Mouse (Mus musculus): ENCODE measurements around the gene Supt4a.

The Supt4a gene

GRCm38 (mm10) chr11:87743691-87744090 lies 6.3 kb downstream of the Supt4a start:
- ChIA-PET POLR2A (interaction anchor here in 2 of 4 experiments (1.0 to 12.3 kb wide), 5 partner anchors 11 to 105 kb away, joined by 3 to 123 read pairs (median 4); partner anchors contain the start of gene Tspoap1 (in 1 of the 2)), CTCF (no interaction called here)

GRCm38 (mm10) chr11:87744964-87745363 lies 7.6 kb downstream of the Supt4a start:
- CTCF ChIA-PET = no interaction called here

GRCm38 (mm10) chr11:87745632-87746555 lies 8.5 kb downstream of the Supt4a start:
- POLR2A ChIA-PET = interaction anchor here (0.8 to 12.3 kb wide), 12 partner anchors 8 to 619 kb away, joined by 3 to 123 read pairs (median 5); partner anchors contain the start of genes Supt4a (in 3 of the 4), Tspoap1 (in 2 of the 4) and Trim37 (in 1 of the 4)
- CTCF ChIA-PET = interaction anchor here in 1 of 4 experiments (0.6 kb wide), 1 partner anchor 27 kb away, joined by 3 read pairs; no protein-coding TSS in a partner anchor

More at GRCm38 (mm10) chr11:87744964-87745363, 7.6 kb downstream of the Supt4a start:
- POLR2A ChIA-PET = interaction anchor here (0.6 to 12.3 kb wide), 13 partner anchors 8 to 319 kb away, joined by 3 to 123 read pairs (median 4); partner anchors contain the start of genes Supt4a (in 2 of the 4) and Tspoap1 (in 2 of the 4)

DNA sequence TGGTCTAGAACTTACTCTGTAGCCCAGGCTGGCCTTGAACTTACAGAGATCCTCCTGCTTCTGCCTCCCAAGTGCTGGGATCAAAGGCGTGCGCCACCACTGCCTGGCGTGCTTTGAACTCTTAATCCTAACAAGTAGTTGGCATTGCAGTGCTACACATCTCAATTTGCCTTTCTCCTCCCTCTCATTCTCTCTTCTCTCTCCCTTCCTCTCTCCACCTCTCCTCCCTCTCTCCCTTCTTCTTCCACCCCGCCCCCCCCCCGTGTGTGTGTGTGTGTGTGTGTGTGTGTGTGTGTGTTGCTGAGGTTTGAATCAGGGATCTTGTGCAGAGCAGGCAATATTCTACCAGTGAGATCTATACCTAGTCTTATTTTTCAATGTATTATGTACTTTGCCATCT lies 10.0 kb downstream of the Supt4a start:
- ChIA-PET POLR2A (interaction anchor here (1.0 to 12.3 kb wide), 15 partner anchors 7 to 156 kb away, joined by 3 to 123 read pairs (median 16); partner anchors contain the start of genes Supt4a (in 4 of the 4), Mtmr4 (in 2 of the 4) and Tspoap1 (in 2 of the 4)), CTCF (no interaction called here)

- ChIA-PET CTCF (no interaction called here), POLR2A (interaction anchor here (1.0 to 12.3 kb wide), 29 partner anchors 7 to 364 kb away, joined by 3 to 123 read pairs (median 9); partner anchors contain the start of genes Supt4a (in 4 of the 4), Mtmr4 (in 2 of the 4), Tspoap1 (in 2 of the 4) and Mks1 (in 1 of the 4))
Measured at GRCm38 (mm10) chr11:87747716-87748115, 10.4 kb downstream of the Supt4a start.

DNA sequence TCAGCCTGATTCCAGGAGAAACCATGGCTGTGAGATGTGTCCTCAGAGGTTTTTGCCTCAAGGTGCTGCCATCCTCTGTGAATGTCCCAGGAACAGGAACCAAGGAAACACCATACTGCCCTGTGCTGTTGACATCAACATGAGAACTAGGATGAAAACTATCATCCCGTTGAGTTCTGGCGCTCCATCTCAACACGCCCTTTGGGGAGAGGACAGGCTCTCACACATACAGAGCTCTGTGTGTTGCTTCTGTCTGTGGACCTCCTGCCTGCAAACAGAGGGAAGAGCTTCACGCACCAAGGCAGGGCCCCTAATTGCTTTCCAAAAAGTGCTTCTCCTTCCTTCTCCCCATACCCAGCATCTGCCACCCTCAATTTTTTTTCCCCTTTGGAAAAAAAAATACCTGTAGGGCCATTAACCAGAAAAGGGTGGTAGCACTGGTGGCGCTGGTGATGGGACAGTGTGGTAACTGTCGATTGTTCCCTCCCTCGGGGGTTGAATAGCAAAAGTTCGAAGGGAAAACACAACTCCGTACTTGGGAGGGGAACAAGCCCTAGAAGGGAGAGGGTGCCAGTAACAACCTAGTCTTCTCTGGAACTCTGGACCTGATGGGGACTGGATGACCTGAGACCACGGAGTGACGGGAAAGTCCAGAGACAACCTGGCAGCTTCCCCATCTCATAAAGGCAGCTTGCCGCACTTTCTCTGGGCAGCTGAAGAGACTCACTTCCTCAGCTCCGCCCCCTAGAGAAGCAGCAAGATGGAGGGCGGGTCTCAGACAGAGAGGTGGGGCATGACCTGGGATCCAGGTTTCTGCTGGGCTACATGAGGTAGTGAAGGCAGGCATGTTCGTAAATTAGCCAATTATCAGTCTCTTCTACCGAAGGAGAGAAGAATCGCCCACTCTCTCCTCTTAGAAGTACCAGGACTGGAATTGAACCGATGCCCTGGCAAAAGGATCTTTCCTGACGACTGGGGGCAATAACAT lies 11.1 kb downstream of the Supt4a start:
- CTCF ChIA-PET = interaction anchor here in 1 of 4 experiments (0.6 to 1.6 kb wide), 5 partner anchors 11 to 219 kb away, joined by 3 to 7 read pairs (median 3); no protein-coding TSS in a partner anchor
- POLR2A ChIA-PET = interaction anchor here (0.6 to 12.3 kb wide), 58 partner anchors 6 to 363 kb away, joined by 3 to 123 read pairs (median 5); partner anchors contain the start of genes Supt4a (in 4 of the 4), Mtmr4 (in 3 of the 4), Tspoap1 (in 3 of the 4) and Dynll2 (in 1 of the 4)

DNA sequence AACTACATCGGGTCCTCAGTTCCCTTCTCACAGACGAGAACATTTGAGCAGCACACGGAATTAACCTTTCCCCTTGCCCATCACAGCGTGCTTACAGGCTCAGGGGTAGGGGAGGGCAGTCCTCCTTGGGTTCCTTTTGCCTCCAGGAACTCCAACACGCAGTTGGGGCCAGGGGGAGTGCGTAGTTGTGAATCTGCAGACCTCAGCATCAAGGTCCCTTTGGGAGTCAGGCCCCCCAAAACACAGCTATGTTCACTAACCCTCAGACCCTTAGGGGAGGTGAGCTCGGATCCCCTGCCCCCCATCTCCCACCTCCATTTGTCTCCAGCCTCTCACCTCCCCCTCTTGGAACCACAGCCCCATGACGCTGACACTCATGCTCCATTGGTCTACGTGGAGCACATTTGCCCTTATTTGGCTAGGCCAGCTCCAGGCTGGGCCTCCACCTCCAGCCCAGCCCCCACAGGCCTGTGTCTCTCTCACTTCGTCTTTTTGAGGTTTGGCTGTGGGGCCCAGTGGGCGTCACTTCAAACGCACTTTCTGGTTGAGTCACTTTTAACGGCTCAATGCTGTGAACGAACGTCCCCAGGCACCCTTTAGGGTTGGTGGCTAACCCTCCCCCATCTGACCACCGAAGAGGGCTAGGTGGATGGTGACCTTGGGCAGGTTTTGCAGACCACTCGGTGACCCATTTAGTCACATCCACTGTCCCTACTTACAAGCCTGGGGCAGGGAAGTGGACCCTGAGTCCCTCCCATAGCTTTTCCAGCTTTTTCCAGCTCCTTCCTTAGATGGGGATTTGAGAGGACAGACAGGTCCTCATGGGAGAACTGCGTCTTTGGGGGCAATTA lies 12.1 kb downstream of the Supt4a start:
- CTCF ChIA-PET = interaction anchor here in 2 of 4 experiments (0.5 to 1.6 kb wide), 4 partner anchors 10 to 309 kb away, joined by 4 to 7 read pairs (median 6); no protein-coding TSS in a partner anchor

GRCm38 (mm10) chr11:87750043-87750421 lies 12.7 kb downstream of the Supt4a start:
- POLR2A ChIA-PET = interaction anchor here in 3 of 4 experiments (0.9 to 12.3 kb wide), 34 partner anchors 10 to 305 kb away, joined by 3 to 123 read pairs (median 8); partner anchors contain the start of genes Supt4a (in 3 of the 3), Tspoap1 (in 3 of the 3), Mtmr4 (in 2 of the 3) and Dynll2 (in 1 of the 3)

More for the DNA sequence above, 12.1 kb downstream of the Supt4a start:
- POLR2A ChIA-PET = interaction anchor here (0.5 to 12.3 kb wide), 52 partner anchors 8 to 423 kb away, joined by 3 to 123 read pairs (median 5); partner anchors contain the start of genes Supt4a (in 4 of the 4), Tspoap1 (in 3 of the 4), Mtmr4 (in 2 of the 4) and Srsf1 (in 2 of the 4)

DNA sequence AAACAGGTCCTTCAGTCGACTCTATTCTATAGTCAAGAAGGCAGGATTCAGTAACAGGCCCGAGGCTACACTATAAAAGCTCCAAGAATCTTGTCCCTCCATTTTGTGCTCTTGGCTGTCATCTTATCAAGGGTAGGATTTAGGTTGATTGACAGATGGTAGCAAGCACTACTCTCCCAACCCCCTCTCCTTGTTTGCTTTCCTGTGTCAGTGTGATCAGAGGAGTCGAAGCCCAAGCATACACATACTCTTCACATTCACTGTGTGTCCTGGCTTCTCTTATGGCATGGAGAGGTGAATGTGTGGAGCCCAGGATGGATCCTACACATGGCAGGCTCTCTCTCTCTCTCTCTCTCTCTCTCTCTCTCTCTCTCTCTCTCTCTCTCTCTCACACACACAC lies 13.2 kb downstream of the Supt4a start:
- ChIA-PET POLR2A (interaction anchor here in 3 of 4 experiments (0.5 to 12.3 kb wide), 24 partner anchors 8 to 1098 kb away, joined by 3 to 123 read pairs (median 8); partner anchors contain the start of genes Tspoap1 (in 3 of the 3), Mtmr4 (in 2 of the 3), Supt4a (in 2 of the 3) and Dynll2 (in 1 of the 3)), CTCF (no interaction called here)

More at GRCm38 (mm10) chr11:87750043-87750421, 12.7 kb downstream of the Supt4a start:
- CTCF ChIA-PET = interaction anchor here in 1 of 4 experiments (0.5 to 1.4 kb wide), 2 partner anchors 10 to 272 kb away, joined by 4 to 7 read pairs; no protein-coding TSS in a partner anchor

DNA sequence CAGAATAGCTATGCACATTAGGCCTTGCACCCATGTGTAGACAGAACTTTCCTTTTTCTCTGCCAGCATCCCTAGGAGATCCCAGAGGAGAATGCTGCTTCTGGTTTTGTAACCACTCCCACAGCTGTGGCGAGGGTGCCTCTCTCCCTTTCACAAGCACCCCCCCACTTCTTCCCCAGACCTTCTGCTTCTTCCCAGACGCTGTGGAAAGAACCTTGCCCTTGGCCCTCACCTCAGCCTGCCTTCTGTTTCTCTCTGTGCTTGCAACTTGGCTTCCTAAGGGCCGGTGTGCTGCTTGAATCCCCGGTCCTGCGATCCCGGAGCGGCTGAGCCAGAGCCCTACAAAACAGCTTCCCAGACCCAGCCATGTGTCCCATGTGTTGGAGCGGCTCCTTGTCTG lies 13.7 kb downstream of the Supt4a start:
- ChIA-PET POLR2A (interaction anchor here in 3 of 4 experiments (0.5 to 12.3 kb wide), 24 partner anchors 9 to 1266 kb away, joined by 3 to 123 read pairs (median 6); partner anchors contain the start of genes Tspoap1 (in 3 of the 3), Supt4a (in 2 of the 3), Mtmr4 (in 1 of the 3) and Rnft1 (in 1 of the 3)), CTCF (no interaction called here)

GRCm38 (mm10) chr11:87751491-87751966 lies 14.2 kb downstream of the Supt4a start:
- ChIA-PET CTCF (no interaction called here), POLR2A (interaction anchor here in 3 of 4 experiments (0.5 to 12.3 kb wide), 18 partner anchors 8 to 1267 kb away, joined by 3 to 123 read pairs (median 6); partner anchors contain the start of genes Tspoap1 (in 3 of the 3), Supt4a (in 2 of the 3) and Rnft1 (in 1 of the 3))

- ChIA-PET POLR2A (interaction anchor here in 3 of 4 experiments (0.5 to 12.3 kb wide), 19 partner anchors 7 to 329 kb away, joined by 3 to 123 read pairs (median 4); partner anchors contain the start of genes Supt4a (in 3 of the 3) and Tspoap1 (in 2 of the 3)), CTCF (no interaction called here)
Measured at GRCm38 (mm10) chr11:87752307-87752706, 15.0 kb downstream of the Supt4a start.

- CTCF ChIA-PET = interaction anchor here in 1 of 4 experiments (0.6 kb wide), 1 partner anchor 16 kb away, joined by 4 read pairs; no protein-coding TSS in a partner anchor
Measured at GRCm38 (mm10) chr11:87753255-87753654, 15.9 kb downstream of the Supt4a start.

GRCm38 (mm10) chr11:87753891-87754501 lies 16.6 kb downstream of the Supt4a start:
- ChIA-PET POLR2A (interaction anchor here in 2 of 4 experiments (0.6 to 12.3 kb wide), 14 partner anchors 9 to 425 kb away, joined by 3 to 123 read pairs (median 5); partner anchors contain the start of genes Supt4a (in 2 of the 2), Mtmr4 (in 1 of the 2) and Tspoap1 (in 1 of the 2)), CTCF (interaction anchor here in 1 of 4 experiments (0.6 kb wide), 1 partner anchor 17 kb away, joined by 4 read pairs; no protein-coding TSS in a partner anchor)

More at GRCm38 (mm10) chr11:87753255-87753654, 15.9 kb downstream of the Supt4a start:
- POLR2A ChIA-PET = interaction anchor here in 2 of 4 experiments (0.7 to 12.3 kb wide), 16 partner anchors 8 to 426 kb away, joined by 3 to 123 read pairs (median 5); partner anchors contain the start of genes Supt4a (in 2 of the 2), Mtmr4 (in 1 of the 2) and Tspoap1 (in 1 of the 2)

- POLR2A ChIA-PET = interaction anchor here in 2 of 4 experiments (0.6 to 5.6 kb wide), 7 partner anchors 8 to 425 kb away, joined by 3 to 79 read pairs (median 5); partner anchors contain the start of gene Supt4a (in 2 of the 2)
- CTCF ChIA-PET = no interaction called here
Measured at GRCm38 (mm10) chr11:87754603-87755002, 17.3 kb downstream of the Supt4a start.

Data from embryonic stem cell, embryonic (primary cell).